Mouse (Mus musculus) common myeloid progenitor, adult 5-6 weeks (primary cell): ENCODE measurements around the gene Islr2. TPM values are rescaled to one million over a fixed set of nuclear protein-coding genes. Genes with fewer than 3 reads are reported as not detected.

Source experiments
- ATAC-seq: replicated peaks from 2 replicates; pipeline ENCODE4 v1.8.0; 2016; ENCODE audit warnings: low read depth, mild to moderate bottlenecking, moderate TSS enrichment, inconsistent platforms; ENCODE audit not compliant: poor library complexity, severe bottlenecking
- total RNA-seq: library from RNA; stranded (forward); fragments of 200-1000, 187-1606 nt; gene quantifications from 2 replicates; pipeline ENCODE4 v1.2.3, GENCODE M21; 2017

The Islr2 gene
- total RNA-seq, 1 experiment from 2014 or later: not detected

DNA sequence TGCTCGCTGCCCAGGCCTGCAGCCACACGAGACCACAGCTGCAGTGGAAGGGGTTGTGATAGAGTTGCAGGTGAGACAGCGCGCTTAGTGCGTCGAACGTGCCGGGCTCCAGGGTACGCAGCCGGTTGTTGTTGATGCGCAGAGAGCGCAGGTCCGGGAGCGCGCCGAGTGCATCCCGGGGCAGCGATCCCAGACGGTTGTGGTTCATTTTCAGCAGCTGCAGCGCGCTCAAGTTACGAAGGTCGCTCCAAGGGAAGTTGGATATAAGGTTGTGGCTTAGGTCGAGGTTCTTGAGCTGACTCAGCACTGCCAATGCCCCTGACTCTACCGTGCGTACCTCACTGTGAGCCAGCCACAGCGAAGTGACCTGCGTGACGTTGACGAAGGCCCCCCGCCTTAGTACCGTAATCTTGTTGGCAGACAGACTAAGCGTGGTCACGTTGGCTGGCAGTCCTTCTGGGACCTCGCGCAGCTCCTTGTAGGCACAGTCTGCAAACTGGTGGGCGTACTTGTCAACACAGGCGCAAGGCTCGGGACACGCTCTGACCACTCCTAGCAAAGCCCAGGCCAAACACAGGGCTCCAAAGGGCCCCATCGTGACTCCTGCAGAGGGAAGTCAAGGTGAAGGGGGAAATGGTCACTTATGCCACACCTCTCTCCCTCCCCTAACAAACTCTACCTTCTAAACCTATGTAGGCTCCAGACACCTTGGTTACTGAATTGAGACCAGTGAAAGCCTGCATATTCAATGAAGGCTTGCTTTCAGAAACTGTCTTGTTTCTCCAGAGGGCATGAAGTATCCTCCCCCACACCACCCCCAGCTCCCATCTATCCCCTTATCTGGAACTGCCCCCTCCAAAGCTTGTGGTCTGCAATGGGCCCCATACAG lies 4.5 kb downstream of the Islr2 start:
- ATAC-seq: no peak

- no peak for ATAC-seq
Observed at GRCm38 (mm10) chr9:58198801-58199371, 5.2 kb downstream of the Islr2 start.

GRCm38 (mm10) chr9:58197781-58198701 lies 6.1 kb downstream of the Islr2 start:
- peak; percentile 59 for ATAC-seq

DNA sequence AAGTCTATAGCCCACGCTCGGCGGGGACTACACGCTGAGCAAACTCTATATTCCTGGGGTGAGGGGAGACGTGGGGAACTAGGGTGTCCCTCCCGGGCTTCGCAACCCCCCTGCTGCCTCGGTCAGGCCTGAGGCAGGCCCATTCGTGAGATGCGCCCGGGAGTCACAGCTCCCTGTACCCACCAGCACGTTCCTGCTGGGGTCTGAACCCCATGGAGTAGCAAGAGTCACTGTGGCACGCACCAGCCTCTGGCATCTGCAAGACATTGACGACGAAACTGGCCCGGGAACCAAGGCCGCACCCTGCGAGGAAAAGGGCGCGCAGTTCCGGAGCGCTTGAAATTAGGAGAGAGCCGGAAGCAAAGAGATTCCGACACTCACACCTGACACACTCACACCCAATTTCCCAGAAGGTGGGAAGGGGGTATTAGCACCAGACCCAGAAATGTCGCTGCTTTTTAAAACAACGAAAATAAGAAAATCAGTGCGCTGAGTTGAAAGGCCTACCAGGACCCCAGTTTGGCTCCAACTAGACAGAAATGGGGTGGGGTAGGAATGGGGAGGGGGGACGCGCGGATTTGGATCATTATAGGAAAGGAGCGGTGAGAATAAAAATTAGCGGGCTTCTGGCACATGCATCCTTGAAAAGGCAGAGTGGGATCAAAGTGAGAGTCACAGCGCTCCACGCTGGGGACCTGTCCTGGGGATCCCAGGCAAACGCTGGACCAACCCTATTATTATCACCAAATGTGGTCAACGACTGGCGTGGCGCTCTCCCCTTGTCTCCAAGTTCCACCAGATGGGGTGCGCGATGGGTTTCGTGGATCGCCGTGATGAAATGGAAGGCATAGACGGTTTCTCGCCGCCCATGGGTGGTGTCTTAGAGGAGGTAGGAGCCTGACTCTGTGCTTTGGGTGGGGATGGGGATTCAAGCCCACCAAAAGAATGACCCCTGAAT lies 7.2 kb downstream of the Islr2 start:
- no peak for ATAC-seq

GRCm38 (mm10) chr9:58196141-58196540 lies 8.0 kb downstream of the Islr2 start:
- no peak for ATAC-seq

DNA sequence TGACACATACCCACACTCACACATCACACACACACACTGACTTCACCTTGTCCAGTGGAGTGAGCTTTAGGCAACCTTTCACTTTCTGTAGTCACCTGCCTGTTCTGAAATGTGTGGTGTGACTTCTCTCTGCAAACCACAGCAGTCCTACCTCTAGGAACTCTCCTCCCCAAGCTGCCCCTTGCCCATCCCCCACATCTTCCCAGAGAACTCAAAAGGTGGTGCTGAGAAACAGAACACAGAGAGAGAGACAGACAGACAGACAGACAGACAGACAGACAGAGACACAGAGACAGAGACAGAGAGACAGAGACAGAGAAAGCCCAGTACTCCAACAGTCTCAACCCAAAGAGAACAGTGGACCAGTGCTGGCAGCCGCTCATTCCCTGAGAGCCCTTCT lies 8.4 kb downstream of the Islr2 start:
- ATAC-seq: no peak

GRCm38 (mm10) chr9:58194222-58194621 lies 9.9 kb downstream of the Islr2 start:
- ATAC-seq: no peak

DNA sequence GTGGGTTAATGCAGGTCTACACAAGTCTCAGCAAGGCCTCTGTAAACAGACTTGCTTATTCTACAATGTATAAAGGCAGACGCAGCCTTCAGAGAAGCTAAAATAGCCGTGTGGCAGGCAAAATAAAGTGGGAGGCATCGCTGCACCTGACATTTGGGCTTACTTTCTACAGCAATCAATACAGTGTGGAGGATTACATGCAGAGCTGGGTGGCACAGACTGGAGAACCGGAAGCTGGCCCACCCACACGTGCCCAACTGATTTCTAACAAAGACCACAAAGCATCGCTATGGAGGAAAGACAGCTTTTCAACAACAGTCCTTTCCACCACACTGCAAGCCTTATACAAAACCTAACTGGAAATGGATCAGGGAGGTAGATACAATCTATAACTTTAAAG lies 19.7 kb downstream of the Islr2 start:
- no peak for ATAC-seq

- no peak for ATAC-seq
Observed at GRCm38 (mm10) chr9:58179390-58179789, 24.7 kb downstream of the Islr2 start.

DNA sequence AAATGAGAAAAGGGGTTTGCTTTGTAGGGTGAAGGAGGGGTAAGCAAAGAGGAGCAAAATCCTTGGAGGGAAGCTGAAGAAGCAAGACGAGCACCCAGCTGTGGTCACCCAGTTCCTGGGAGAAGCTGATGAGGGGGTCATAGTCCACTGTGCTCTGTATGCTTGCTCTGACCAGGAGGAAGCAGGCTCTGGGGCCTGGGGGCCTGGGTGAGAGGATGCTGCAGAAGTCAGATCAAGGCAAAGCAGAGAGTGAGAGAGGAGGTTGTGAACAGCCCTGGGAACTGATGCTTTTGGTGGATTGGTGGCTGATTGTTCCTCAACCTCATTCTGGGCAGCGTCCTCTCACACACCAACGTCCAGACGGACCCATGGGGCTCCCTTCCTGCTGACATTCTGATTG lies 27.0 kb downstream of the Islr2 start:
- ATAC-seq: no peak

- ATAC-seq: no peak
Observed at GRCm38 (mm10) chr9:58175745-58176487, 28.2 kb downstream of the Islr2 start.

- no peak for ATAC-seq
Observed at GRCm38 (mm10) chr9:58174818-58175251, 29.3 kb downstream of the Islr2 start.

DNA sequence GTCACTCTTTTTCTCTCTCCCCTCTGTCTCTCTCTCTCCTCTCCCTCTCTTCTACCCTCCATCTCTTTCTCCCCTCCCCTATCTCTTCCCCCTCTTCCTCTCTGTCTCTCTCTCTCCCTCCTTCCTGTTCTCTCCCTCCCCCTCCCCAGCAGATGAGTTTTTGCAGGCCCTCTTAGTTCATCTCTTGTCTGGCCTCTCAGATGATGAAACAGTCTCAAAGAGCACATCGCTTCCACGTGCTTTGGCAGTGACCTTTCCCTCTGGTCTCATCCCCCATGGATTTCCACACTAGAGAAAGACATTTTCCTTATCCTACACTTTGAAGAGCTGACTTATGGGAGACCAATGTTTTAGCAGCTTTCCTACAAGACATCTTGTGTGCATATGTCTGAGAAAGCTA lies 31.3 kb downstream of the Islr2 start:
- ATAC-seq: no peak

GRCm38 (mm10) chr9:58169426-58169825 lies 34.7 kb downstream of the Islr2 start:
- no peak for ATAC-seq

DNA sequence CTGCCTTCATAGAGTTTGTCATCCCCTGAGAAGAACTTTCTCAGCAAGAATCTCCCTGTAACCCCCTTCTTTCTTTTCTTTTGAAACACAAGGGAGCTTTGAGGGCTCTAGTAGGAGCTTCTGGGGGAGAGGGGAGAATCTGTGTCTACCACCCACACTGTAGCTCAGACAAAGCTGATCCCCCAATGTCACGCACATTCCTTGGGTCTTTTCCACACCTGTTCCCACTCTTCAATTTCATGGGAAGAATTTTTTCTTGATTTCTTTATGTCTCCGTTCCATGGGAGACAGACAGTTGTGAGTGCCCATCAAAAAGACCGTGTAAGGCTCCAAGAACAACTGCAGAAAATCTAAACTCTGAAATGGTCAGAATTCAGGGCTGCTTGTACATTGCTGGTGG lies 35.2 kb downstream of the Islr2 start:
- ATAC-seq: no peak

DNA sequence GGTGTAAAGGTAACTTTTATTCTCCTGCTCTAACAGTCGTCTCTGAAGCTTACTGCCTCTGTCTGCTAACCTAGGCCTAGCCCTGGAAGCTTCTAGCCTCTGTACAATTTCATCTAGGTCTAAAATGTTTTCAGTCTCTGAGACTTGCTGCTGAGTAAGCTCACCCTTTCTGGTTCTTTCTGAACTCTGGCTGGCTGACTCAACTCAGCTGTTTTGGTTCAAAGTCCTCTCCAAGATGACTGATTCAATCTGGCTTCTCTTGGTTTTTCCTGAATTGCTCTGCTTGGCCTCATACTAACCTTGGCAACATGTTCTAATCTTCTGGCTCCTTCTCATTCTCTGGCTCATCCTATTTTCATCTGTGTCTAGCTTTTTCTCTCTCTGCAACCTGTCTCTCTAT lies 38.3 kb downstream of the Islr2 start:
- ATAC-seq: no peak

GRCm38 (mm10) chr9:58163146-58163545 lies 41.0 kb downstream of the Islr2 start:
- ATAC-seq: no peak

GRCm38 (mm10) chr9:58162173-58162572 lies 41.9 kb downstream of the Islr2 start:
- no peak for ATAC-seq

GRCm38 (mm10) chr9:58160315-58160714 lies 43.8 kb downstream of the Islr2 start:
- ATAC-seq: peak; percentile 62
